Mouse (Mus musculus) erythroblast, embryonic 14.5 days (primary cell): ENCODE data around the gene Poc1a. TPM values are rescaled to one million over a fixed set of nuclear protein-coding genes. Genes with fewer than 3 reads are reported as not detected.

Source experiments
- H3K27me3 ChIP-seq: 2 replicates; pipeline ENCODE4 v1.6.1; 2012; ENCODE audit warnings: inconsistent platforms; ENCODE audit not compliant: control insufficient read depth
- H3K36me3 ChIP-seq: 2 replicates; pipeline ENCODE4 v1.6.1; 2012; ENCODE audit warnings: mild to moderate bottlenecking, inconsistent platforms; ENCODE audit not compliant: control insufficient read depth
- H3K4me1 ChIP-seq: 2 replicates; pipeline ENCODE4 v1.6.1; 2012; ENCODE audit warnings: inconsistent platforms; ENCODE audit not compliant: control insufficient read depth
- H3K4me3 ChIP-seq: replicated peaks from 2 replicates; pipeline ENCODE3; 2012; ENCODE audit warnings: moderate library complexity, mild to moderate bottlenecking, inconsistent platforms
- H3K9me3 ChIP-seq: 2 replicates; pipeline ENCODE4 v1.6.1; 2012; ENCODE audit warnings: low read length, inconsistent platforms, mixed read lengths; ENCODE audit not compliant: control insufficient read depth
- GATA1 ChIP-seq: IDR thresholded peaks from 2 replicates; pipeline ENCODE4 v1.6.1; 2012; ENCODE audit warnings: low read length, inconsistent platforms, mixed read lengths
- TAL1 ChIP-seq: IDR thresholded peaks from 3 replicates; pipeline ENCODE4 v1.6.1; 2012; ENCODE audit warnings: low read length, inconsistent platforms, mixed read lengths
- polyA plus RNA-seq: library from polyadenylated mRNA; stranded (reverse); fragments of >175 nt; gene quantifications from 2 replicates; pipeline ENCODE4 v1.2.3, GENCODE M21; 2012

The Poc1a gene
- polyA plus RNA-seq, 1 experiment = 1.8 TPM

DNA sequence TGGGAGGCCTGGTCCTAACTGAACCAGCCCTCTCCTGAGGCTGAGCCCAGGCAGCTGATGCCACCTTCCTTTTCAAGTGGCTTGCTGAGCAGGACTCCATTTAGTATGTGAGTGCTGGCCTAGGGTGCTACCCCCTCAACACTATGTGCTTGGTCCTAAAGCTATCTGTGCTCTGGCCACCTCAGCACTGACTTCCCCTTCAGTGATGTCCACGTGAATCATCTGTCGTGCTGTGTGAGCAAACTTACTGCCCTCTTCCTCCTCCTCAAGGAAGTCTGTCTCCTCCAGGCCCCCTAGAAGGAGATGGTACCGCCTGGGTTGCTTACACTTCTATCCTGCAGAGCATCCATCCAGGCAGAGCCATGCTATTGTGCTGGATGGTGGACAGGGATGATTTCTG, 51.9 kb downstream of the Poc1a start:
- no peak overlapping the region for H3K4me3 ChIP-seq
- H3K36me3 ChIP-seq = peaks cover 30% of the 10 kb centered on the region
- no peaks in the 10 kb centered on the region for H3K27me3 ChIP-seq
- H3K9me3 ChIP-seq = no peaks in the 10 kb centered on the region
- TF ChIP-seq TAL1 (no peak), GATA1 (no peak)
- H3K4me1 ChIP-seq = no peaks in the 10 kb centered on the region

DNA sequence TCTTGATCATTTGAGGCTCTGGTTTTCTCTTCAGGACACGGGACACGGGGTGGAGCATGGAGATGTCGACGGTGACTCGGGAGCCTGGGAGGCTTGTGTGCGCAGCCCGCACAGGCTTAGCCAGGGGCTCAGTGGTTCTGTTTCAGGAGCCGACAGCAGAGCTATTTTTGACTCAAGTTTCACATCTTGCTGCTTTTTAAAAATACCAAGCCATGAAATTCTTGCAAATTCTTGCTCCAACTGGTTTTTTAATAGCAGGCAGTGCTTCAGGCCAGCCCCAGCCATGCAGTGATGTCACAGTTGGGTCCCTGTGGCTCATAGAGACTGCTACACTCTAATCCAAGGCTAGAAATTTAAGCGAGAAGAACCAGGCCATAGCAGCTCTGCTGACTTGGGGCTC, 56.8 kb downstream of the Poc1a start:
- Histone ChIP-seq H3K36me3 (peaks cover 15% of the 10 kb centered on the region), H3K4me1 (no peaks in the 10 kb centered on the region), H3K9me3 (no peaks in the 10 kb centered on the region), H3K4me3 (no peak overlapping the region), H3K27me3 (no peaks in the 10 kb centered on the region)
- TF ChIP-seq GATA1 (no peak), TAL1 (no peak)

DNA sequence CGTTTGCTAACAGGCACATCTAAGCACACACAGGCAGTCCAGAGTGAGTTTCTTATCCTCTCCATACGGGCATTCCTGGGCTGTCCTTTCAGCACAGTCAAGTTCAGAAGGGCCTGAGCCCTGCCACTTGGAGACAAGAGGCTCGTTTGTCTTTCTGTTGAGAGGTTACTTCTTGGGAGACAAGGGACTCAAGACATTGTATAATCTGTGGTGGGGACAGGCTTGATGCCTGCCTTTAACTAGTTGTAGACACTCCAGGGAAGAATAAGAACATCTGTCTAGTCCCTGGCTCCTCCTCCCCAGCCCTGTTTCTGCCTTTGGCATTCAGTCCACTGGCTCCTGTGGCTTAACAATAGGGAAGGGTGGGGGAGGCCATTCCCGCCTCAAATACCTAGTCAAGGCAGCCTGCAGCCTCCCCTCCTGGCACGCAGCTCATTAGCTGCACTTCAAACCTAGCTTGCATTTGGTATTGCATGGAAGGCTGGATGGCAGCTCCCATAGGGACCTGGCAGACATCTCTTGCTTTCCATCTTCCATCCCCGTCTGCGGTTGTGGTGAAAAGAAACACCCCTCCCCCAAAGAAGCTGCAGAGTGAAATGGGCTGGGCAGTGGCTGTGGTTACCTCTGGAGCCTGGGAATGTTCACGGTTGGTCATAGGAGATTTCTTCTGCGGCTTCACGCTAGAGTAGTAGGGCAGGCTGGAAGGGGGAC, 57.8 kb downstream of the Poc1a start:
- no peaks in the 10 kb centered on the region for H3K27me3 ChIP-seq
- TF ChIP-seq GATA1 (no peak), TAL1 (no peak)
- peaks cover 12% of the 10 kb centered on the region for H3K36me3 ChIP-seq
- H3K4me1 ChIP-seq = no peaks in the 10 kb centered on the region
- no peaks in the 10 kb centered on the region for H3K9me3 ChIP-seq
- no peak overlapping the region for H3K4me3 ChIP-seq

DNA sequence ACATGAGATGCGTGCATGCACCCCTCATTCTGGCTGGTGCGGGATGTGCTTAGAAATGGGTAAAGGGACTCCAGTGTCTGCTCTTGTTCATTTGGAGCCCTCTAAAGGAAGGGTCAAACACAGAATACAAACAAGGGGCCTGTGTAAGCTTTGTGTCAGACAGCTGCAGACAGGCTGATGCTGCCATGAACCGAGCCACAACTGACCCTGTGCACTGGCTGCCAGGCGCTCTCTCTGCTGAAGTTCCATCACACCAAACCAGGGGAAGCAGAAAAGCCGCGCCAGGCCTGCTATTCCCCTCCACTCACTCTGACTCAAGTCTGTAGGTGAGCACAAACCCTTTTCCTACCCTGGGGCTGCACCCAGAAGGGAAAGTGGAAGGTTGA, 58.3 kb downstream of the Poc1a start:
- no peaks in the 10 kb centered on the region for H3K9me3 ChIP-seq
- H3K36me3 ChIP-seq = peaks cover 7% of the 10 kb centered on the region
- no peaks in the 10 kb centered on the region for H3K27me3 ChIP-seq

DNA sequence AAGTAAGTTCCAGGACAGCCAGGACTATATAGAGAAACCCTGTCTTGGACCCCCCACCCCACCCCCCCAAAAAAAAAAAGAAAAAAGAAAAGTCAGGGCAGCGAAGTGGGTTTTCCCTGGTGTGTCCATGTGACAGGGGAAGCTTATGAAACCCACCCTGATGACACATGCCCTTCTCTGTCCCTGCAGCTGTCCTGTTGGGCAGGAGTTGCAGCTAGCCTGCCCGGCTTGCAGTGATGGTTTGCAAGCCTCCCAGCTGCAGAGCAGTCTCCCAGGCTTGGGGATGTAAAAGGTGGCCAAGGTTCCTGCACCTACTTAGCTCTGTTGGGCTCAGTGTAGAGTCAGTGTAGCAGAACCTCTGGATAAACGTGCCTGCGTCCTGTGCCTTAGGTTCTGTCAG, 58.9 kb downstream of the Poc1a start:
- Histone ChIP-seq H3K4me1 (no peaks in the 10 kb centered on the region), H3K4me3 (no peak overlapping the region), H3K36me3 (peaks cover 4% of the 10 kb centered on the region), H3K9me3 (no peaks in the 10 kb centered on the region), H3K27me3 (no peaks in the 10 kb centered on the region)
- TF ChIP-seq TAL1 (no peak), GATA1 (no peak)

More for the DNA sequence above, 58.3 kb downstream of the Poc1a start:
- H3K4me3 ChIP-seq = no peak overlapping the region
- no peaks in the 10 kb centered on the region for H3K4me1 ChIP-seq
- TF ChIP-seq GATA1 = no peak

DNA sequence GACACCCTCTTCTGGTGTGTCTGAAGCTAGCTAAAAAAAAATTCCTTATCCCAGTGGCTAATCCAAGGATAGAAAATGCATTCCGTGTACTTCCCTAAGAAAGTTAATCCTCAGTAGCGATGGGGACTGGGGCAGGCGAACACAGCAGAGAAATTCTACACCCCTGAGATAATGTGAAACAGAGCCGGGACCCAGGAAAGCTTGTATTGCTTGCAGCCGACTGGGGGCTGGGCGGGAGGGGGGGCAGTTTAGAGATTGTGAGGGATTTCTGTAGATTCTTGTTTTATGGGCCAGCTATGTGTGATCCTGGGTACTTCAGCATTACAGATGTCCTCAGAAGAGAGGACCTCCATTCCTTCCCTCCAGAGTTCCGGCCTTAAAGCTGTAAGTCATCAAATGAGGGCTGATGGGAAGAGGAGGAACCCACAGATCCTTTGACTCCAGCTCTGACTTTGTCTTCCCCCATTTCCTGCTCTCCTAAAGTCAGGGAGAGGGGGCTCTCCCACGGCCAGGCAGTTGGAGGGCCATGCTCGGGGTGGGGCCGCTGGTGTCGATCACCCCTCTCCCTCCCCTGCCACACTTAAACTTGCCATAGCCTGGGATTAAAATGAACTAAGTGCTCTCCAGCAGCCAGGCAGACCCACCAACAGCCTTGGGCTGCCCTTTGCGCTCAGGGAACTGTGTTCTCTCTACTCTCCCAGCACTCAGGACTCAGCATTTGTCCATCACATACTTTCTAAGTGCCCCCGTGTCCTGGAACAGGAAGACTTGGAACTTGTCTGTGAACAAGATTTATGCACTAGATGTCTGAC, 59.8 kb downstream of the Poc1a start:
- TF ChIP-seq GATA1 (no peak), TAL1 (no peak)
- H3K27me3 ChIP-seq = no peaks in the 10 kb centered on the region
- H3K4me3 ChIP-seq = no peak overlapping the region
- H3K4me1 ChIP-seq = no peaks in the 10 kb centered on the region
- H3K9me3 ChIP-seq = no peaks in the 10 kb centered on the region
- H3K36me3 ChIP-seq = peaks cover 4% of the 10 kb centered on the region

DNA sequence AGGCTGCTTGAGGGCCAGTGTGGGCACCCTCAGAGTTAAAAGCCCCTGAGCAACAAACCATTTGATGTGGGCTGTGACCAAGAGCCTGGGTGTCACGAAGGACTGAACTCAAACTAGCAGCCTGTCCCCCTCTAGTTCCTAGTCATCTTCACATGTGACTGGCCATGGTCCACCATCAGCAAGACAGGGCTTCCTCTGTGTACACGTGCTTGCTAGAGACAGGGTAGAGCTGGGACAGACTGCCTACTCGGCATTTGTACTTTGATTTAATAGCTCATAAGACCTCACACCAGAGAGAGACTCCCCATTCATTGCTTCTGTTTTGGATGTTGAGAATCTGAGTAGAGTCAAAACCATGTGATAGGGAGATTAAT, 60.4 kb downstream of the Poc1a start:
- H3K27me3 ChIP-seq = no peaks in the 10 kb centered on the region
- TF ChIP-seq TAL1 (no peak), GATA1 (no peak)

DNA sequence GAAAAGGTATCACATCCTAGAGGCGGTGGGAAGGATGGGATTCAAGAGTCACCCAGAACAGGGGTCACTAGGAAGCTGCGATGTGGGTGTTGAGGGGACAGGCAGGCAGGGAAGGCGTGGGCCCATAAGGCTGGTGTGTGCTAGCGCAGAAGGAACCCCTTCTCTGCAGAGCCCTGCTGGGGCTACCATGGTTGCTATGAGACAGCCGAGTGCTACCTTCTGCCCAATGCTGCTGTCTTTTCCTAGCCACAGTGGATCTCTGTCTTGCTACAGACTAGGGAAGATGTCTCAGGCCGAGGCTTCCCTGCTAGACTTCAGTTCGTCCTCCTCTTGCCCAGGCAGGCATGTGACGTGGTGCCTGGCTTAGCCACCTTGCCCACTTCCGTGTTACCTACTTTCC, 61.7 kb downstream of the Poc1a start:
- Histone ChIP-seq H3K4me3 (no peak overlapping the region), H3K4me1 (no peaks in the 10 kb centered on the region), H3K9me3 (no peaks in the 10 kb centered on the region), H3K36me3 (no peaks in the 10 kb centered on the region; the same call in 1 of the 2 replicates), H3K27me3 (no peaks in the 10 kb centered on the region)
- TF ChIP-seq TAL1 = no peak
- TF ChIP-seq GATA1 = no peak

More for the DNA sequence above, 60.4 kb downstream of the Poc1a start:
- peaks cover 4% of the 10 kb centered on the region for H3K36me3 ChIP-seq
- no peak overlapping the region for H3K4me3 ChIP-seq
- H3K9me3 ChIP-seq = no peaks in the 10 kb centered on the region
- no peaks in the 10 kb centered on the region for H3K4me1 ChIP-seq

DNA sequence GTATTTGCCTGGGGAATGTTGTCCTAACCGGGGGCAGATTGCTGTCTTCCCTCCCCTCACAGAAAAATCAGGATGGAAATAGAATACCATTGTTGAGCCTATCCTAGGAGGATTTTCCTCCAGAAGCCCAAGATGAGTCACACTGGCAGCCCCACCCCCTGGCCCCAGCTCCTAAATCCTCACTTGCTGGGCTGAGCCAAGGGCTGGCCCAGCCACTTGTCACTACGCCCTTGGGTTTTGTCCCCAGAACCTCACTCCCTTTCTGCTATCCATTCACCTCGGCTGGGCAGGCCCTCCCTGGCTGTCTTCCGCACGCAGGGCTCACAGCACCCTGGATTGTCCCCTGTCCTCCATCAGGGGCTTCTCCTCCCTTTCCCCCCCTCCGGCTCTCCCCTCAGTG, 64.3 kb downstream of the Poc1a start:
- H3K4me3 ChIP-seq = no peak overlapping the region
- H3K27me3 ChIP-seq = no peaks in the 10 kb centered on the region
- no peak for TF ChIP-seq TAL1
- TF ChIP-seq GATA1 = no peak
- no peaks in the 10 kb centered on the region for H3K9me3 ChIP-seq
- H3K36me3 ChIP-seq = no peaks in the 10 kb centered on the region; the same call in 1 of the 2 replicates
- no peaks in the 10 kb centered on the region for H3K4me1 ChIP-seq
